Mouse (Mus musculus) megakaryocyte, adult 5-6 weeks (primary cell): ENCODE results near the gene Atp6v0a1. TPM values are rescaled to one million over a fixed set of nuclear protein-coding genes. Genes with fewer than 3 reads are reported as not detected.

ENCODE experiments used
- ATAC-seq: 2 replicates; pipeline ENCODE4 v1.8.0; 2016; ENCODE audit warnings: mild to moderate bottlenecking, inconsistent platforms; ENCODE audit not compliant: poor library complexity, severe bottlenecking
- total RNA-seq, 2 experiments: library from RNA; stranded (forward) in 1 of 2; stranded (reverse) in 1 of 2; fragments of 153-499, 151-499 nt in 1 of 2; fragments of 221-1000, 200-1000 nt in 1 of 2; gene quantifications; 2 replicates each; pipeline versions ENCODE4 v1.2.3 to v1.2.4; 2015 to 2017

Gene Atp6v0a1
- total RNA-seq, 2 experiments from 2014 or later, result 35.2 to 42.9 TPM

- ATAC-seq, result no peak
These were observed 28.8 kb upstream of the Atp6v0a1 start for GRCm38 (mm10) chr11:100980438-100980837.

DNA sequence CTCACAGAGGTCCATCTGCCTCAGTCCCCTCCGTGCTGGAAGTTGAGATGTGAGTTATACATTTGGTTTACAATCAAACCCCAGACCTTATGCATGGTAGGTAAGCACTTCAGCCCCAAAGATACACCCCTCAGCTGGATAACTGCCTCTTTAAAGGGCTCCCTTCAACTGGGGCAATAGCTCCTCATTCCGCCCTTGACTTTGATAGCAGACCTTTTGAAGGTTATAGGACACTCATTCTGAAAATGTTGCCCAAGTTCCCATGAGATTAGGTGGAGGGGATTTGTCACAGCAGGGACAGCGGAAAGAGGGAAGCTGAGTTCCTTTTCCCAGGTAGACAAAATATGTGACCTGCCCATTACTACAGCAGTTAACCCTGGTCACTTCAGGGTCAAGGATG lies 28.0 kb upstream of the Atp6v0a1 start:
- no peak for ATAC-seq

GRCm38 (mm10) chr11:100982087-100982486 lies 27.2 kb upstream of the Atp6v0a1 start:
- ATAC-seq, result no peak

GRCm38 (mm10) chr11:100983125-100983777 lies 26.0 kb upstream of the Atp6v0a1 start:
- peak; percentile 96 for ATAC-seq

DNA sequence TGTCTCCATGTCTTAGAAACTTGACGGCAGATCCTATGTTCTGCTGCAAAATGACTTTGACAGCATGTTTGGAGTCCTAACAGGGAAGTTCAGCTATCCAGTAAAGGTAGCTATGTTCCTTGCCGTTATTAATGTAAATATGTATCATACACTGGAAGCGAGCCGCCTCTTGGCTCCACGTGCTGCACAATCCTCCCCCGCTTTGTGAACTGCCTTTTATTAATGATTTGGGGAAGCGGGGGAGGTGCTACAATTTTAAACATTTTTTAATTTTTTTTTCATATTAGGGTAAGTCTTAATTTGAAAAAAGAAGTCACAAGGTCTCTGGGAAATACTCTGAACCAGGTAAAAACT lies 25.5 kb upstream of the Atp6v0a1 start:
- ATAC-seq, result no peak

DNA sequence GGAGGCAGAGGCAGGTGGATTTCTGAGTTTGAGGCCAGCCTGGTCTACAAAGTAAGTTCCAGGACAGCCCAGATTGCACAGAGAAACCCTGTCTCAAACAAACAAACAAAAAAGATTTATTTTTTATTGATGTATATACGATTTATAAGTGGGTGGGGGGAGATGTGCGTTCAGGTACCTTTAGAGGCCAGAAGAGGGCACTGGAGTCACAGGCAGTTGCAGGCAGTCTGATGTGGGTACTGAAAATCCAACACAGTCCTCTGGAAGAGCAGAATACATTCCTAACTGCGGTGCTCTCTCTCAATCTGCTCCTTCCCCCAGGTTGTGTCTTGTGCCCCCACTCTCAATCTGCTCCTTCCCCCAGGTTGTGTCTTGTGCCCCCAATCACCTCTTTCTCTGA lies 23.6 kb upstream of the Atp6v0a1 start:
- no peak for ATAC-seq

DNA sequence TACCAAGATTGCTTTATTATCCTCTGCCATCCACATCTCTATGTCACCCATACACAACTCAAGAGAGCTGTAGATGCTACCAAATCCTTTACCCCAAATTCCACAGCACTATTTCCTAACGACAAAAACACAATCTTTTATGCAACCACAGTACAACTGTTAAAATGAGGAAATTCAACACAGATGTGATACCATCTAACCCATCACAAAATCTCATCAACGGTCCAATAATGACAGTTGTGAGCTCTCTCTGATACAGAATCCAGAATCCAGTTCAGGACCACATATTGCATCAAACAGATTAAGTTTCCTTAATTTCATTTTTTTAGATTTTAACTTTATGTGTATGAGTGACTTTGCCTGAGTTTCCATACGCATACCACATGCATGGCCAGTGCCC lies 20.6 kb upstream of the Atp6v0a1 start:
- no peak for ATAC-seq

GRCm38 (mm10) chr11:100989666-100990065 lies 19.6 kb upstream of the Atp6v0a1 start:
- ATAC-seq, result 0 out of 2 replicates have a peak, but pooled peaks have one; percentile 10

DNA sequence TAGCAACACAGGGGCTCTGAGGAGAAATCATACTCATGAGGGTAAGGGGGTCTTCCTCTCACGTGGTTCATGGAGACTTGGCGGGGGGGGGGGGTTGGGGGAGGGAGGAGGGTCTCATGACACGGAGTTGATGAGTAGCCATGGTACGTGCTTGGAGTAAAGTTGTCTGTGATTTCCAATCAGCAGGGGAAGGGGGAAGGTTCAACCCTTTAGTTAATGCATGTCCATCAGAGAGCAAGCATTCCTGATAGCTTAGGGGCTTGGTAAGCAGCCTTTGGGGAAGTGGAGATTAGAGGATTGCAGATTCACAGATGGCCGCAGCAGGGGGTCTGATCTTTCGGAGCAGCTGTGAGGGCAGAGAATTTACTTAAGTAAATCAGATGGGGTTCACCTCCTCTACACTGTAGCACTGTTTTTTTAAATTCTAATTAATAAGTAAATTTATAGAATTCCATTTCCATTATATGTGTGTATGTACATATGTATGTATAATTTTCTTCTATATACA lies 18.2 kb upstream of the Atp6v0a1 start:
- no peak for ATAC-seq

- ATAC-seq, result no peak
These were observed 15.8 kb upstream of the Atp6v0a1 start for GRCm38 (mm10) chr11:100993437-100993836.

GRCm38 (mm10) chr11:100994233-100994632 lies 15.0 kb upstream of the Atp6v0a1 start:
- no peak for ATAC-seq

DNA sequence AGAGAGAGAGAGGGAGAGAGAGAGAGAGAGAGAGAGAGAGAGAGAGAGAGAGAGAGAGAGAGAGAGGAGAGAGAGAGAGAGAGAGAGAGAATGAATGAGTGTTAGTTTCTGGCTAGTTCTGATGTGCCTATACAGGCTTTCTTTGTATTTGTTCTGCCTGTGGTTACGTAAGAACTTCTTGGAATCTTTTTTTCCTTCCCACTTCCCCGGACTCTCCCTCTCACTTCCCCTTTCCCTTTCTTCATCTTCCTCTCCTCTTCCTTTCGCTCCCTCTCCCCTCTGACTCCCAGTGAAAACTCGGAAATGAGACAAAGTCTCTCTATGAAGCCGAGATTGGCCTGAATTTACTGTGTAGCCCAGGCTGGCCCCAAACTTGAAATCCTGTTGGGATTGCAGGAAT lies 14.6 kb upstream of the Atp6v0a1 start:
- peak; percentile 68 for ATAC-seq

DNA sequence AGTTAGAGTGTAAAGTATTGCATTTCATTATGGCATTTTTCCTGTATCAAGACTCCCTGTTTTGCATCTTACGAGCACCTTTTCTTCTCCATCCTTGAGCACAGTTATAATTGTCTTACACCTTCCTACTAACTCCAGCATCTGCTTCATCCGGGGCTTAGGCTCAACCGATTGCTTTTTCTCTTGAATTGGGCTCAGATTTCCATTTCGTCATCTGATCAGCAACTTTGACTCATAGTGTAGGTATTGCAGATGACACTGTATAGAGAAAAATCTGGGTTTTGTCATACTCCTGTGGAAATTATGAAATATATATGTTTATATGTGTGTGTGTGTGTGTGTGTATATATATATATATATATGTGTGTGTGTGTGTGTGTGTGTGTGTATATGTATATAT lies 12.8 kb upstream of the Atp6v0a1 start:
- no peak for ATAC-seq

- ATAC-seq, result no peak
These were observed 10.4 kb upstream of the Atp6v0a1 start for GRCm38 (mm10) chr11:100998836-100999235.

- ATAC-seq, result no peak
These were observed 10.0 kb upstream of the Atp6v0a1 start for GRCm38 (mm10) chr11:100999254-100999653.

- peak; percentile 78 for ATAC-seq
These were observed 7.2 kb upstream of the Atp6v0a1 start for GRCm38 (mm10) chr11:101001875-101002552.

- peak; percentile 26 for ATAC-seq
These were observed 6.1 kb upstream of the Atp6v0a1 start for GRCm38 (mm10) chr11:101003025-101003685.

DNA sequence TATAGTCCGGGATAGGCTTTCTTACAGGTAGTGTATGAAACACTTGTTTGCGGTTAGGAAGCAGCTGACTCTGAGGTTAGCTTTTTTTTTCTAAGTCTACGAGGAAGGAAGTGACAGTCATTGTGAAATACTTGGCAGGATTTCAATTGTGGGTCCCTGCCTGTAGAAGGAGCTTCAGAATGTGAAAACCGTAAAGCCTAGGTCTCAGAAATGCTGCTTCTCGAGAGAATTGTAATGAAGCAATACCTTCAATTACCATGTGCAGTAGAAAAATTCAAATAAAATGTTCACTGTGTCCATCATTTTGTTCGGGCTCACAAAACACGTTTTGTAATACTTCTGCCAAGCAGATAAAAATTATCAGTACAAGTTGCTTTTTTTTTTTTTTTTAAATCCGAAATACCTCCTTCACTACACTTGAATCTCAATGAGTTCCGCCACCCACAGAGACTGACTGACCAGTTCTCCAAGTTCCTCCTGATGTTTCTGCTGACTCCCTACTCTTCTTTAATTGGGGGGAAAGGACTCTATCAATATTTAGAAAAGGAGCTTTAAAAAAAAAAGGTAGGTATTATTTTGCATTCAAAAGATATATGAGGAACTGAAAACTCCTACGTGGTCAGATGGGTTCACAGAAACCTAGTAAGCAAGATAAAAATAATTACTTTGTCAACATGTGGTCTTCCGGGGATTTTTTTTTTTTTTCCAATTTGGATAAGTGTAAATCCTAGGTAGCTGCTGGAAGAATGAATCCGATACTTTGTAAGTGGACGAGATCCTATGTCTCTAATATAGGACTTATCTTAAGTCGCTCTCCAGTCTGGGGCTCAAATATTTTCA lies 826 bp upstream of the Atp6v0a1 start:
- ATAC-seq, result peak; percentile 69

- ATAC-seq, result no peak
These were observed 884 bp downstream of the Atp6v0a1 start for GRCm38 (mm10) chr11:101009888-101010784.

- ATAC-seq, result no peak
These were observed 2.4 kb downstream of the Atp6v0a1 start for GRCm38 (mm10) chr11:101011641-101012040.
